Mouse (Mus musculus): ENCODE data around the gene Olfr960. TPM values are rescaled to one million over a fixed set of nuclear protein-coding genes. Genes with fewer than 3 reads are reported as not detected.

The Olfr960 gene
- not detected for polyA plus RNA-seq (2014; fragmentation: Illumina TruSeq; extraction: RNeasy Lipid Tissue Mini Kit (QIAGEN cat#74804); ENCODE audit: low read depth, low replicate concordance)

DNA sequence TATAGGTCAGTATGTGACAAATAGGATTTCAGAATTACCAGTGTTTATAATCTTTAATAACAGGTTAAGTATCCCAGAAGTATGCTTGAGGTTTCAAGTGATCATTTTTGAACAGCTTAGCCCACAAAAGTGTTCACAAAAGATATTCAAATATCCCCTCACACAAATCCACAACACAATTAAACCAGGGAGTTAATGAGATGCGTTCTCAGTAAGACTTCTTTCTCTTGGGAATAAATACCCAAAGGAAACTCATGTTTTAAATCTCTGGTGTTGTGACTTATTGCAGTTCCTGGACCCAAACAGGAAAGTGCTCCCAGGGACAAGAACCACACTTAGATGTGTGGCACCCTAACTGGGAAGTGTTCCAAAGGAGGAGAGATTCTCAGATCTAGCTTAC lies at the start of gene Olfr960:
Gene Olfr960, plus strand, starts transcription at position 301 of the 400 bp plus-strand sequence.

DNA sequence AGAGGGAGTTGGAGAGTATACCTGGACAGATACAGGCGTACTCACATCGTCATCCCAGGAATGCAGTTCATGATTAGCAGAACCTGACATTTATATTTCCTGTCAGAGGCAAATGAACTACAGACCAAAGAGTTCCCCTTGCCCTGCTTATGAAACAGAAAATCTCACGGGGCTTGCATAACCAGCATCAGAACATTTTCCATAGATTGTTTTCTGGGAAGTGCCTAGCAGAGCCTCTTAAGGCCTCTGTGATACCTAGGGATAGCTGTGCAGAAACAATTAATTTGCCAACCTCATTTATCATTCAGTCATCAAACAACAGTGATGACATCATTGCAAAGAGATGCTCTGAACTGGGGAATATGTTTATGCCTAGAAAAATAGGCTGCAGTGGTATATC lies 45.7 kb upstream of the Olfr960 start, which contains the start of gene Olfr959:
Gene Olfr959, minus strand, starts transcription at position 101 of the 400 bp plus-strand sequence.

DNA sequence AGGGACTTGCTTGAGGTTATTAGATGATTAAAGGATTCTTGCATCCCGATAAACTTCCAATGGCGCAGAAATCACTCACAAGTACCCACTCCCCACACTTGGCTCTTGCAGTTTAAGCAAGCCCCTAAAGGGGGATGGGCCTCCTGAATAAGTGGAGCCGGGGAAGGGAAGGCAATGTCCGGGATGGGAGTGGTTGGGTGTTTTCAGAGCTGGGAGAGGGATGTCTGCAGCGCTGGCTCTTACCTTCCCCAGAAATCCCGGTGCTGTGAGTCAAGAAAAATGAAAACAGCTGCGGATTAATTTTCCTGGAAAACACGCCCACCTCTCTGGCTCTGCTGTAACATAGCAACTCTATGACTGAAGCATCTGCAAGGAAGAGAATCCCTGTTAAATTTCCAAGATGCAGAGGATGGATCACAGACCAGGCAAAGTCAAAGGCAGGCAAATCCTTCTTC lies 17.1 kb upstream of the Olfr960 start, which contains the start of gene AW551984:
Gene AW551984, minus strand, starts transcription at position 405 of the 455 bp plus-strand sequence.

DNA sequence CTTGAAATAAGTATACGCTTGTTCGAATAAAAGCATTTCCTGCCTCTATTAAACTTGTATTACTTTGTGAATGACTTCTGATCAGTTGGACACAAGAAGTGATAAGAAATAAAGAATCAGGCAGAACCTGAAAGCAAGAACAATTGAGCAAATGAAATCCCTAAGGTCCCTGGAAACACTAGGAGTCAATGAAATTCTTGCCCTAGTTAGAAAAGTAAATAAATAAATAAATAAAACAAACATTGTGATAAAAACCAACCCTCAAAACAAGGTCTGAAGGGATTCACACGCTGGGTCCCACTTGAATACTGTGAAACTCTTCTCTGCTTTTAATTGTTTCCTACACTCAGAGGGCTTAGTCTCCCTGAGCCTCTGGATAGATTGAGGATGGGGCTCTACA lies 10.8 kb upstream of the Olfr960 start, which contains the start of gene Olfr148:
Gene Olfr148, plus strand, starts transcription at position 301 of the 400 bp plus-strand sequence.

DNA sequence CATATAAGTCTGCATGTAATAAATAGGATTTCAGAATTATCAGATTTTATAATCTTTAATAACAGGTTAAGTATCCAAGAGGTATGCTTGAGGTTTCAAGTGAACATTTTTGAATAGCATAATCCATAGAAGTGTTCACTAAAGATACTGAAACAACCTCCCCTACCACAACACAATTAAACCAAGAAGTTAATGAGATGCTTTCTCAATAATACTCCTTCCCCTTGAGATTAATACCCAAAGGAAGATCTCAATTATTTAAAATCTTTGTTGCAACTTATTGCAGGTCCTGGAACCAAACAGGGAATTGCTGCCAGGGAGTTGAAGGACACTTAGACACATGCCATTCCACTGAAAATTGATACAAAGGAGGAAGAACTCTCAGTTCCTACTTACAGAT lies 23.6 kb downstream of the Olfr960 start, which contains the start of gene Olfr961:
Gene Olfr961, plus strand, starts transcription at position 301 of the 400 bp plus-strand sequence.

DNA sequence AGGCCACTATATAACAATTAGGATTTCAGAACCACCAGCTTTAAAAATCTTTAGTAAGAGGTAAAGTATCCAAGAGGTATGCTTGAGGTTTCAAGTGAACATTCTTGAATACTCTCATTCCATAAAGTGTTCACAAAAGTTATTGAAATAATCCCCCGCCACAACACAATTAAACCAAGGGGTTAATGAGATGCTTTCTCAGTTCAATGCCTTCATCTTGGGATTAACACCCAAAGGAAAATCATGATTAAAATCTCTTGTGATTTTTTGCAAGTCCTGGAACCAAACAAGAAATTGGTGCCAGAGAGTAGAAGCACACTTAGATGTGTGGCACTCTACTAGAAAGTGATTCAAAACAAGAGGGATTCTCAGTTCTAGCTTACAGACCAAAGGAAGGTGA lies 45.7 kb downstream of the Olfr960 start, which contains the start of gene Olfr963:
Gene Olfr963, plus strand, starts transcription at position 301 of the 400 bp plus-strand sequence.

Other genes with a start within 250 kb of the Olfr960 start
- gene Olfr951, start 234.0 kb upstream of the Olfr960 start, polyA plus RNA-seq (2014; fragmentation: Illumina TruSeq; extraction: RNeasy Lipid Tissue Mini Kit (QIAGEN cat#74804); ENCODE audit: low read depth, low replicate concordance): not detected
- not detected for gene Olfr952, start 194.2 kb upstream of the Olfr960 start, polyA plus RNA-seq (2014; fragmentation: Illumina TruSeq; extraction: RNeasy Lipid Tissue Mini Kit (QIAGEN cat#74804); ENCODE audit: low read depth, low replicate concordance)
- not detected for gene Olfr954, start 164.7 kb upstream of the Olfr960 start, polyA plus RNA-seq (2014; fragmentation: Illumina TruSeq; extraction: RNeasy Lipid Tissue Mini Kit (QIAGEN cat#74804); ENCODE audit: low read depth, low replicate concordance)
- gene Olfr955, start 149.4 kb upstream of the Olfr960 start, polyA plus RNA-seq (2014; fragmentation: Illumina TruSeq; extraction: RNeasy Lipid Tissue Mini Kit (QIAGEN cat#74804); ENCODE audit: low read depth, low replicate concordance): not detected
- not detected for gene Olfr44, start 127.4 kb upstream of the Olfr960 start, polyA plus RNA-seq (2014; fragmentation: Illumina TruSeq; extraction: RNeasy Lipid Tissue Mini Kit (QIAGEN cat#74804); ENCODE audit: low read depth, low replicate concordance)
- gene Olfr957, start 105.6 kb upstream of the Olfr960 start, polyA plus RNA-seq (2014; fragmentation: Illumina TruSeq; extraction: RNeasy Lipid Tissue Mini Kit (QIAGEN cat#74804); ENCODE audit: low read depth, low replicate concordance): not detected
- not detected for gene Olfr958, start 67.3 kb upstream of the Olfr960 start, polyA plus RNA-seq (2014; fragmentation: Illumina TruSeq; extraction: RNeasy Lipid Tissue Mini Kit (QIAGEN cat#74804); ENCODE audit: low read depth, low replicate concordance)
- gene Olfr959, start 45.8 kb upstream of the Olfr960 start, polyA plus RNA-seq (2014; fragmentation: Illumina TruSeq; extraction: RNeasy Lipid Tissue Mini Kit (QIAGEN cat#74804); ENCODE audit: low read depth, low replicate concordance): not detected
- not detected for gene AW551984, start 17.0 kb upstream of the Olfr960 start, polyA plus RNA-seq (2014; fragmentation: Illumina TruSeq; extraction: RNeasy Lipid Tissue Mini Kit (QIAGEN cat#74804); ENCODE audit: low read depth, low replicate concordance)
- not detected for gene Olfr148, start 10.7 kb upstream of the Olfr960 start, polyA plus RNA-seq (2014; fragmentation: Illumina TruSeq; extraction: RNeasy Lipid Tissue Mini Kit (QIAGEN cat#74804); ENCODE audit: low read depth, low replicate concordance)
- gene Olfr961, start 23.7 kb downstream of the Olfr960 start, polyA plus RNA-seq (2014; fragmentation: Illumina TruSeq; extraction: RNeasy Lipid Tissue Mini Kit (QIAGEN cat#74804); ENCODE audit: low read depth, low replicate concordance): not detected
- gene Olfr963, start 45.8 kb downstream of the Olfr960 start, polyA plus RNA-seq (2014; fragmentation: Illumina TruSeq; extraction: RNeasy Lipid Tissue Mini Kit (QIAGEN cat#74804); ENCODE audit: low read depth, low replicate concordance): not detected
- not detected for gene Olfr149, start 85.7 kb downstream of the Olfr960 start, polyA plus RNA-seq (2014; fragmentation: Illumina TruSeq; extraction: RNeasy Lipid Tissue Mini Kit (QIAGEN cat#74804); ENCODE audit: low read depth, low replicate concordance)
- gene Olfr965, start 90.0 kb downstream of the Olfr960 start, polyA plus RNA-seq (2014; fragmentation: Illumina TruSeq; extraction: RNeasy Lipid Tissue Mini Kit (QIAGEN cat#74804); ENCODE audit: low read depth, low replicate concordance): not detected
- gene Olfr150, start 109.6 kb downstream of the Olfr960 start, polyA plus RNA-seq (2014; fragmentation: Illumina TruSeq; extraction: RNeasy Lipid Tissue Mini Kit (QIAGEN cat#74804); ENCODE audit: low read depth, low replicate concordance): not detected
- not detected for gene Olfr967, start 124.9 kb downstream of the Olfr960 start, polyA plus RNA-seq (2014; fragmentation: Illumina TruSeq; extraction: RNeasy Lipid Tissue Mini Kit (QIAGEN cat#74804); ENCODE audit: low read depth, low replicate concordance)
- gene Olfr968, start 161.9 kb downstream of the Olfr960 start, polyA plus RNA-seq (2014; fragmentation: Illumina TruSeq; extraction: RNeasy Lipid Tissue Mini Kit (QIAGEN cat#74804); ENCODE audit: low read depth, low replicate concordance): not detected
- not detected for gene Olfr969, start 169.6 kb downstream of the Olfr960 start, polyA plus RNA-seq (2014; fragmentation: Illumina TruSeq; extraction: RNeasy Lipid Tissue Mini Kit (QIAGEN cat#74804); ENCODE audit: low read depth, low replicate concordance)
- not detected for gene Olfr970, start 187.5 kb downstream of the Olfr960 start, polyA plus RNA-seq (2014; fragmentation: Illumina TruSeq; extraction: RNeasy Lipid Tissue Mini Kit (QIAGEN cat#74804); ENCODE audit: low read depth, low replicate concordance)
- gene Olfr971, start 215.5 kb downstream of the Olfr960 start, polyA plus RNA-seq (2014; fragmentation: Illumina TruSeq; extraction: RNeasy Lipid Tissue Mini Kit (QIAGEN cat#74804); ENCODE audit: low read depth, low replicate concordance): not detected
- gene Olfr972, start 245.0 kb downstream of the Olfr960 start, polyA plus RNA-seq (2014; fragmentation: Illumina TruSeq; extraction: RNeasy Lipid Tissue Mini Kit (QIAGEN cat#74804); ENCODE audit: low read depth, low replicate concordance): not detected

All from liver, adult 10 weeks (tissue).